Mouse (Mus musculus) kidney, postnatal 10 days (tissue): Measurements from ENCODE around the gene Nos1.

Source experiments
- DNase-seq: peaks from one replicate; pipeline ENCODE4 v3.0.0; 2021; ENCODE audit warnings: mixed read lengths

The Nos1 gene

DNA sequence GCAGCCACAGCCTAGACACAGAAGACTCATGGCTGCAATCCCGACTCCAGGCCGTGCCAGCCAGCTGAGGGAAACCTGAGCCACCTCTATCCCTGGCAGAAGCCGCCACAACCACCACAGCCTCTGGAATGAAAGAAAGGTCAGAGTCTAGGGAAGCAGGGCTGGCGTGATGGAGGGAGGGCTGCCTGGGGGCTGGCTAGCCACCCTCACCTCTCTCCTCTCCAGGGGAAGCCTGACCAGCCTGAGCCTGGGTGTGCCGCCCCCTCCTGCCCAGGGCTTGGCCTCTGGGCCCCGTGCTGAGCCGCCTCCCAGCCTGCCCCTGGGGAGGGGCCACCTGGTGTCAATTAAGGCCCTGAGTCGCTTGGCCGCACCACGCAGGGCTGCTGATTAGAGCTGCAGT, at the start of gene Nos1:
Gene Nos1 (plus strand): TSS at position 352 of the 400 bp plus-strand sequence.
- DNase-seq, result peak; percentile 34

DNA sequence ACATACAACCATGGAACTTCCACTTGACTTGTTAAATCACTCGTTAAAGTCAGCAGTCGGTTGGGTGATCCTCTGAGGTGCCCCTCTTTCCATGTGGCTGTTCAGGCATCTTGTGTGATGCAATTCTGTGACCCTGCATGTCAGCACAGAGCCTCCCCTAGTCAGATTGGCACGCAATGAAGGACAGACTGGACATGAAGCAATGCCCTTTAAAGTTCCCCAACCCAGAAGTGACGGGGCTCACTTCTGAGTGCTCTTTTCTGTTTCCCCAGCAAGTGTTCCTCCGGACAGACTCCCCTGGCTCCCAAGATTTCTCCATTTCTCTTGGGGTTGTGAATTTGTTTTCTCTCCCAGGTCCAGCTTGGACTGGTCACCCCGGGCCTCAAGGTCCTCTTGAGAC, 49.5 kb upstream of the Nos1 start:
- DNase-seq, result no peak

DNA sequence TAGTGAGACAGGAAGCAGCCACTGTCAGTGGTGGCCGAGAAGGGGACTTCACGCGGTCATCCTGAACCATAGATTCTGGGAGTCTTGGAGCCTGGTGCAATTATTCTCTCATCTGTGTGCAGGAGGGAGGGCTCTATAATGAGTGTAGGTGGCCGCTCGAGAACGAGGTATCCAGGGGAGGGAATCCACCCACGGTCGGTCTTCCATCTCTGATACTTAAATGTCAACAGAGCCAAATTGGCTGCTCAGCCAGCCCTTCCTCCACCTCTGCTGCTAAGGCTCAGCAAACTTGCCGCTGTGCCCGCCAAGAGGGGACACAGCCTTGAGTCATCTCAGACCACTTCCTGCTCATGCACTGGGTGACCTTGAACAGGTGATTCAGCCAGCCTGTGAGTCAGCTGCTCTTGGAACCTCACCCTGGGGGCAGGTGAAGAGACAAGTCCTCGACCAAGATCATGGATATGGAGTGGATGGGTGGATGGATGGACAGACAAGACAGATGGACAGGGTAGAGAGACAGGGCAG, 36.1 kb upstream of the Nos1 start:
- DNase-seq, result no peak

DNA sequence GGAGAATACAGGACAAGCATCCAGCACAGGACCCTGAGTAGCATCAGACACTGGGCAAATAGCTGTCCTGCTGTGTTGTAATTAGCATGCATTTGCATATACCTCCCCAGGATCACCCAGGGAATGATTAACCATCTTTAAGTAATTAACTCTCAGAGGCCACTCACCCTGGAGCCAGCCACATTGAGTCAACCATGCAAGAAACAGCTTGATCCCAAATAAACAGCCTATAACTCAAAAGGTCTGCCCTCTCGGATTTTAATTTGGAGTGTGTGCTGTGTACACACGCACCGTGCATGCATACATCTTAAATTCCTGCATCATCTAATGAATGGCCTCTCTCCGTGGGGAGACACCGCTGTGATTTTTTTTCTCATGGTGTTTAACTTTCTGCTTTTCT, 31.5 kb upstream of the Nos1 start:
- DNase-seq, result peak; percentile 27

DNA sequence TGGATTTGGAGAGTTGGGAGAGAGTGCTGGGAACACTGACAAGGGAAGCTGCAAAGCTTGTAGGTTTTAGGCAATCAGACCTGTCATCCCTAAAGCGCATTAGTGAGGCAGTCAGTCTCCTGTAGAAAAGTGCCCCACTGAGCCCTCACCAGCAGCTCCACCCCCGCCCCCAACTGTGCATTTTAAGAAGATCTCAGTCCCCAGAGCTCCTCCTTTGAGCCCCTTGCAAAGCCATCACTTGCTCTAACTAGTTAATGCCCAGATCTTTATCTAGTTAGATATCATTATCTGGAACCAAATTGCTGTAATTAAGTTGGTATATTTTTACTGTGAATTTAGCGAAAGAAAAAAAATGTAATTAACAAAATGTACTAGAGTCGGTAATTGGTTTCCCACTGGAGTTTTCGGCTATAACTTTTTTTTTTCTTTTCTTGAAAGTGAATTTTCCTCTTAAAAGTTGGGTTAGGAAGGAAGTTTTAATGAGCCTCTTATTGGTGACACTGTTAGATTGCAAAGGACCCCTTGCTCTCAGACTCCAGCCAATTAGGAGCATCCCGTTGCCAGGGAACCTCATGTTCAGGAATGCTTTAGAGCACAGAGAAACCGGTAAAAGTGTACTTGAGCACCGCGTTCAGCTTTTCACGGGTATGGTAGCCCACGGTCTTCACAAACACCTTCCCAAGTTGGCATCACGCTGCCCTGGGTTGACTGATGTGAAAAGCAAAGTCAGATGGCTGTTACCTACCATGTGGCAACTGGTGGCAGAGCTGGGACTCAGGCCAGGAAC, 22.9 kb upstream of the Nos1 start:
- DNase-seq, result no peak

DNA sequence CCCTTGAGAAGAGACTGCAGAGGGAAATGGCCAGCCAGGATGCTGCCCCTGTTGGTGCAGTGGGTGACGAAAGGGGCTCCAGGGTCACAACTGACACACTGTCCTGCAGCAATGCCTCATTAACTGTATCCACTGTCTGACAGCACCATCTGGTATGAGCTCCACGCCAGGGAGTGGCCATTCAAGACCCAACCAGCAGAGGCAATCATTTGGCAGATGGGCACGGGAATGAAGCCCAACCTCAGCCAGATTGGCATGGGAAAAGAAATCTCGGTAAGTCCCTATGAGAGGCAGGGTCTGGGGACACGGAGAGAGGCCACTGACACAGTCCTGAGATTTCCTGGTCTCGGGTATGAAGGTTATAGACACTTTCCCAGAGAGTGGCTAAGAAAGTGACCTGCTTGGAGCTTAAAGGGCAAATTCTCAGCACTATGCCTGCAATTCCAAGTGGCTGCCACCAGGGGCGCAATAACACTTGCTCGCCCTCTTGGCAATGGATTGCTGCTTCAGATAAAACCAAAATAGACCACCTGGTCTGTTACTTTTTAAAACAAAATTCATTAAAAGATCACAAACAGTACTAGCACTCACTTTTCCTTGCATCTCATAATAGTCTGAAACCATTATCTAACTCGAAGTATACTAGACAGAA, 19.5 kb upstream of the Nos1 start:
- no peak for DNase-seq

DNA sequence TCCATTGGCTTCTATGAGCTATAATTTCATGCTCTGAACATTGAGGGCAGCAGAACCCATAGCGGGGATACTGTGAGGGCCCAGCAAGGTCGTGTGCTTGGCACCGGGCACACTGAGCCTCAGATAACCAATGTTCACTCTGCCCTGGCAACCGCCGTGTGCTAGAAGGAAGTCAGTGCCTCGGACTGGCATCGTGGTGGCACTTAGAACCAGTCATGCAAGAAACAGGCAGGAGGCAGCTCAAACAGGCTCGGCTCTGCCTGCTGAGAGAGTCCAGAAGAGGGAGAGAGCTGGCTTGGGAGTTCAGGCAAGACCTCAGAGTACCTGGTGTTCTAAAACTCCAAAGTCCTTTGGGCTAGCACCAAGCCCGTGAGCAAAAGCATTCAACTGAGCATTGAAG, 16.3 kb upstream of the Nos1 start:
- peak; percentile 74 for DNase-seq

DNA sequence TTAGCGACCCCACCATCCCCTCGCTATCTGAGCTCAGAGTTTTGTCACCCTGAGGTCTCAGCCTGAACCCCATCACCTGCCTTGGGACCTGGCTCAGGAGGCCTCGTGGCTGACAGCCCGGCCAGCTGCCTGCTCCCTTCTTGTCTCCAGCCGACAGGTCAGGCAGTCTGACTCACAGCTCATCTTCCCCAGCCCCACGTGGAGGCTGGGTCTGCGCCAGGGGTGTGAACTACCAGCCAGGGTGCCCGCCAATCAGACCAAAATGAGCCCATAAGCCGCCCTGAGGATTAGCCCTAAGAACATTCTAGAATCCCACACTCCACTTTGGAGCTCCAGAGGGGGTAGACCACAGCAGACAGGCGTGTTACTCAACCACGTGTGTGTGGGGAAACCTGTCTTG, 1.7 kb upstream of the Nos1 start:
- DNase-seq, result no peak

DNA sequence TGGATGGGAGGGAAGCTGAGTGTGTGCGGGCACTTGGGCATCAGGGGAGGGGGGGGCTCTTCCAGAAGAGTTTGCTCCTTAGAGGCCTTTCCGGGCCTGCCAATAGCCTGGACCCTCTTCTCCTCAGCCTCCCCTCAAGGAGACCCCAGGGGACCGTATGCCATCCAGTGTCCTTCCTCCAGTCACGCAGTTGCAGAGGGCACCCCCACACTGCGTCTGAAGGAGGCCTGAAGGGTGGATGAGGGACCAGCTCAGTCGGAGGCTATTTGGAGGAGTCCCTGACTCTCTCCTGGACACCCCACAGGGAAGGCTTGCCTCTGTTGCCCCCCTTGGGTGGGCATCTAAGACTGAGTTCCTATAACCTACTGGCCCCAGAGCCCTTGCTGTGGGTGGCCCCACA, 346 bp downstream of the Nos1 start:
- no peak for DNase-seq

DNA sequence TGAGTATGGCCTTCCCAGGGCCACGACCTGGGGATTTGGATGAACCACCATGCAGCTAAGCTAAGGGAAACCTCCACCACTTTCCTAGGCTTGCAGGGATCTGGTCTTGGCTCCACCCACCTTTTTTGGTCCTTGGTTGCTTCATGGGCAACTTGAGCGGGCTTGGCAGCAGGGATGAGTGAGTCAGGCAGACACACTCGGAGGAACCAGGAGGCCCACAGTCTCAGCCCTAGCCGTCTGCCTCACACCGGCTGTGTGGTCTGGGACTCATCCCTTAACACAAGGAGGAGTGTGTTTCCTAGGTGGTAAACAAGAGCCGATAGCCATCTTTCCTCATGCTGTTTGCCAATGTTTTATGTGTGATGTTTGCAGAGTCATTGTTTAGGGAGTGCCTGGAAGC, 9.2 kb downstream of the Nos1 start:
- no peak for DNase-seq

DNA sequence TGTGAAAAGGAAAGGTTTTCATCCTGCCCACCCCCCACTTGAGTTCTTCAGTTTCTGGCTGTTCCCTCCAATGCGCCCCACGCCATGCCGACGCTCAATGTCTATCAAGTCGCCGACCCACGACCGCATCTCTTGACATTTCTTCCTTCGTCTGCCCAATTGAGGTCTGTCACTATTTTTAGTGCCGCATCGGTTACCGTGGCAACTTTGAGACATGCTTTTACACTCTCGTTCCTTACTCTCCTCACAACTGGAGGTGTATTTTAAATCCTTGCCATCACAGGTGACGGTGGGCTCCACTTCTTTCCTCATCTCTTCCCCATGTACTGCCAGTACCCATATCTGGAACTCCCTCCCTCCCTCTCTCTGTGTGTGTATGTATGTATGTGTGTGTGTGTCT, 11.0 kb downstream of the Nos1 start:
- DNase-seq, result no peak

DNA sequence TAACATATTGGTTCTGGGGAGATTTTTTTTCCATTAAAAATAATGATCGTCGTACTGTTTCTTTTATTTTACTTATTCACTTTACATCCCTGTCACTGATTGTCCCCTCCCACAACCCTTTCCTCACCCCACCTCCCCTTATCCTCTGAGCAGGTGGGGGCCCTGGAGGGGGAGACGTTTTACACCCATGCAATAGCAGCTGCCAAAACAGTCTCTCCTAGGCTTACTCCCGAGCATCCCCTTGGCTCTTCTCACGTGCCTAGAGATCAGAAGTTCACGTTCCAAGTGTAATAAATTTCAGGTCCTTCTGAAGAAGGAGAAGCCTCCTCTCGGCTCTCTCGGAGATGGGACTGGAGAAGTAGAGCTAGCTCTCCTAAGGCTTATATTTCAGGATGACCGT, 20.0 kb downstream of the Nos1 start:
- no peak for DNase-seq

DNA sequence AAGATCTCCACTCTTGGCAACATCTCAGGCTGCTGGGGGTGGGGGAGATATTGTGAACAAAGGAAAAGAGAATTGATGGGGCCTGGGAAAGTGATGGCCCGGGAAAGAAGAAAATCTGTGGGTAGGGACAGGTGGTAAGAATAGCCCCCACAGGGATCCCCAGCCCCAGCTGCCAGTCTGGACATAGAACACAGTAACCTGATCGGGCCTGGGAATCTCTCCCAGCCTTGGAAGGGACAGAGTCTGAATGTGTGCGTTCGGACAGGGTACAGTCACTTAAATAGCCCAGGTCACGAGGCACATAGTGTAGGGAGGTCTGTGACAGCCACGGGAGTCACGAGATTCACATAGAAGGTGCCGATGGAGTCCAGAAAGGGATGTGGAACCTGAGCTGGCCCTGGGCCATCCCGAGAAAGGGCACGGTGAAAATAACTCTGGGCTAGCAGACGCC, 21.3 kb downstream of the Nos1 start:
- DNase-seq, result no peak

DNA sequence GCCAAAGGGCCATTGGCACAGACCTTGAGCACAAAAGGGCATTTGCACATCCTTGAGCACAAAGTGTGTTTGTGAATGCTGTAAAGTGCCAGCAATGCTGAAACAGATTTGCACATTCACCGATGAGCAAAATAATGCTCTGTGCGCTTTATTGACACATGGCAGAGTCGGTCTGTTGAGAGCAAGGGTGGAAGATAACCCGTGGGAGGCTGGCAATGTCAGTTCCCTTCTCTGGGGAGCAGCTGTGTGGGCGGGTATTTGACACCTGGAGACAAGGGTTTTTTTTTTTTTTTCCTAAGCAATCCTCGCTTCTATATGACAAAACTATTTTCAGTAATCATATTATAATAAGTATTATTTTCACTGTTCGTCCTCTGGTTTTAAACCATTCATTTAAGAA, 22.7 kb downstream of the Nos1 start:
- DNase-seq, result no peak

DNA sequence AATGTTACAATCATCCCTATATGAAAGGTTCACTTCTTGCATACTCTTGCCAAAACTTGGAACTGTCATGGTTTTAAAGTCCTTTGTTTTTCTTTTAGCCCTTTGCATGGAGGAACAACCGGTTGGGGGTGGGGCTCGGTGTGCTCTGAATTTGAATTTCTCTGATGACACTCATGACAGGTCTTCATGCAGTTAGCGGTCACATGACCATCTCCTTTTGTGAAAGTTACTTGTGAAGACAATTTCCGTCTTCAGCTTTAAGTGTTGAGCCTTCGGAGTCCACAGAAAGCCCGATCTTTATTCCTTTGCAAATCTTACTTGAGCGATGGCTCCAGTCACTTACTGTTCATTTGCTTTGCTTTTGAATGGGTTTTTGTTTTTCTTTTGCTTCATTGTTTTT, 30.1 kb downstream of the Nos1 start:
- no peak for DNase-seq

DNA sequence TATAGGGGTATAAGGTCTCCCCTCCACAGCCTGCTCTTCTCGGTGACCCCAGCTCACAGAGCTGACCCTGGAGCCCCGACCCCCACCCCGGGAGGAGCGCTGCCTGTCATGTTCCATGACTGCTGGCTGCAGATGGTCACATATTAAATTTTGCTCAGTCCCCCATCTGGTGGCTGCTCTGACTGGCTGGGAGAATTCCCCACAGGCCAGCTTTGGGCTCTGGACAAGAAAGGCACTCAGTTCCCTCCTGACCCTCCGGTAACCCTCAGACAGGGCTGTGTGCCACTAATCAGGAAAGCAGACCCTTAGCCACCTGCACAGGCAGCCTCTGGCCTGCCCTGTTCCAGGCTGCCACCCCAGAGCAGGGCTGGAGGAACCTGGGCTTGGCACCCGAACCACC, 38.0 kb downstream of the Nos1 start:
- DNase-seq, result no peak

DNA sequence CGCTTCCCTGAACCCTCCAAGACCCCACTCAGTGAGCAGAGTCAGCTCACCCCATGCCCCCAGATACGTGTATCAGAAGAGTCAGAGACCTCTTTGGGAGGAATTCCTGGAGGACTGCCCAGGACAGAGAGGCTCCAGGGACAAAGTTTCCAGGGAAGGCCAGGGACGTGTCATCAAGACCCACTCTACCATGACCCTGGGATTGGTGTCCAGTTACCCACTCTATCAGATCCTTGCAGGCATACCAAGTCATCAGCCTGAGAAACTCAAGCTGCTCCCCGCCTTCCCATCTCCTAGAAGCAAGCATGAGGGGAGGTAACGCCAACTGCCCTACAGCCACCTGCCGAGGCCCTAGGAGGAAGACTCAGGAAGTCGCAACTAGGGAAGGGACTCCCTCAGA, 39.6 kb downstream of the Nos1 start:
- DNase-seq, result no peak

DNA sequence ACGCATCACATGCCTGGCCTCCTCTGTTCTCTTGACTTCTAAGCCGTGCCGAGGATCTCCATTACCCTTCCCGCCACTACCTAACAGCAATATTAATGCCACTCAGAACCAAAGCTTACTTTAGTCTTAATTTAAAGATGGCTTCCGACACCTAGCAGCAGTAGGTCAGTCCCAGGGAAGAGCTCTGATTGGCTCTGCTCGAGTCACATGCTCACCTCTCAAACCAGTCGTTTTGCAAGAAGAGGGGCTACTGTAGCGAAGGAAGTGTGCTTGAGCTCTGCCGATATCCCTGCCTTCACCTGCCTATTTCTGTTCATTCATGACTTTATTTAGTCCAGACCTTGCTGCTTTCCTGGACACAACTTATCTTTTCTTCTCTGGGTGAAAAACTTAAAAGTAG, 43.0 kb downstream of the Nos1 start:
- DNase-seq, result no peak

DNA sequence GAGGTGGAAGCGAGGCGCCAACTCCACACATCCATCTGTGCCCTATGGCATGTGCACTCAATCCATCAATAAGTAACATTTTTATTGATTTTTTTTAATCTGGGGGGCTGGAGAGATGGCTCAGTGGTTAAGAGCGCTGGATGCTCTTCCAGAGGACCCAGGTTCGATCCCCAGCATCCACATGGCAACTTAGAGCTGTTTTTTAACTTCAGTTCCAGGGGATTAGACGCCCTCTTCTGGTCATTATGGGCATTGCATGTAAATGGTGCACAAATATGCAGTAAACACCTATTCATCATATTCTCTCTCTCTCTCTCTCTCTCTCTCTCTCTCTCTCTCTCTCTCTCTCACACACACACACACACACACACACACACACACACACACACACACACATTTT, 43.7 kb downstream of the Nos1 start:
- DNase-seq, result no peak

DNA sequence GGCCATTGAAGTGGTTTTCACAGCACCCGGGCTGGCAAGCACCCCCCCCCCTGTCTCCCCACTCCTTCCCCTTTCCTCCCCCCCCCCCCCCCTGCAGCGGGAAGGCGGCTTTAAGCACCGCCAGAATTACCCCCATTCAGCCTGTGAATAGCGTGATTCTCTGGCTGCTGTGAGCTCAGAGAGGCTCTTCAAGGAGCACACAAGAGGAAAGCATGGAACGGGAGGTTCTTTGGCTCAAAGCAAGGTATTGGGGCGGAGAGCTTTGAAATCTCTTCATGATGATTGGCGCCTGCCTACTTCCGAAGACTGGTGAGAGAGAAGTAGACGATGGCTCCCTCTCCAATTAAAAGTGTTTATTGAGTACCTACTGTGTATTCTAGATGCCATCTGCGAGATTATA, 44.5 kb downstream of the Nos1 start:
- no peak for DNase-seq

DNA sequence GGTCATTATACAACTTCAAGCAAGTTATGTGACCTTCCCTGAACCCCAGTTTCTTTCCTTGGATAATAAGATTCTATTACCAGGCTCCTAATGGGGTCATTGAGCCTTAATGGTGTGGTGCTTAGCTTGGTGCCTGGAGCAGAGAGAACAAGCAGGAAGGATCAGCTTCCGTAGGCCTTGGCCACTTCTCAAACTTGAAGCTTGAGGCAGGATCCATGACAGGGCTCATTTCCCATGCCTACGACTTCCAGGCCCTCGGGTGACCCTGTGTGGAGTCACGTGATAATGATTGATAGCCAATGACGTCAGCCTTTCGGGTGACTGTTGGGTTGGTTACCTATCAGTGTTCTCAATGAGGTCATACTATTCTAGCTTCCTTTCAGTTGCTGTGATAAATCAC, 46.5 kb downstream of the Nos1 start:
- DNase-seq, result no peak

DNA sequence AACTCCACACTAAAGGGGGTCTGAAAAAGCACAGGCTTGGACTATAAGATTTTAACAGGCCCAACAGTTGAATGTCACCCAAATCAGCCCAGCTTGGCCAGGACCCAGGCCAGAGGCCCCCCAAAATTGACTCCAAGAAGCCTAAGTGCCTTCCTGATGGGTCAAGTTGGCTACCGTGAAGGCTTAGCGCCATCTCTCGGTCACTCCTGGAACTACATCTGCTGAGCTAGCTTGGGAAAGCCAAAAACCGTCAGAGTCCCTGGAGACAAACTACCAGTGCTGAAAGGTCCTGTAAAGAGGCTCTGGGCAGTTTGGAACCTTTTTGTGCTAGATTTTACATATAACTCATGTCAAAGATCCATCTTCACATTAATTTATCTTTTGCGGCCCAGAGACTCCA, 56.1 kb downstream of the Nos1 start:
- peak; percentile 79 for DNase-seq

DNA sequence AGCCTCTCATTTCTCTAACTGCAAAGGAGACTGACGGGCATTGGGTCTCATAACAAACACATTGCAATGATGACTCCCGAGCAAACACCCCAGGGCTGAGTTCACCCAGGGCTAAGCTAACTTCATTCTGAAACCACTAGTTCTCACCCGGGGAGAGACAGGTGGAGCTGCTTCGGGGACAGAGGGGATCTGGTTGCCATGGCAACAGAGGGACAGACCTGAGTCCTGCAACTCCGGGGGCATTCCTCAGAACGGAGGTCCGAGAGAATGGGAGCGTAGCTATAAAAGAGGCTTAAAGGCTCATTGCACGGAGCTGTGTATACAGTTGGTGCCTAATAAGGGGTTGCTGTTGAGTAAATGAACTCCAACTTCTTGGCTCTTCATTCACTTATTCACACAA, 56.9 kb downstream of the Nos1 start:
- no peak for DNase-seq

DNA sequence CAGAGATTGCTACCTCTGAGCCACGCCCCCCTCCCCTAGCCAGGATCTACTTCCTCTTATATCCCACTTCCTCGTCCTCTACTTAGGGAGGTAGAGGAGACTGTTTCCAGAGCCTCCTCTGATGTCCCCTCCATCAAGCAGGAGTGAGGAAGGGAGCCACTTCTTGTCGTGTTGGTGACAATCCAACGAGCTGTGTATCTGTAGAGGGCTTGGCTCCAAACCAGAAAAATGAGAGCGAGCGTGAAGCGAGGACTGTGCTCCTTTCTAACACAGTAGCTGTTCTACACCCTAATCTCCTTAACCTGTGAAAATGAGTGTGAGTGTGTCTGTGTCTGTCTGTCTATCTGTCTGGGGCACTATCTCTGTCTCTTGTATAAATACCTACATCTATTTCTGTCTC, 58.7 kb downstream of the Nos1 start:
- DNase-seq, result no peak

DNA sequence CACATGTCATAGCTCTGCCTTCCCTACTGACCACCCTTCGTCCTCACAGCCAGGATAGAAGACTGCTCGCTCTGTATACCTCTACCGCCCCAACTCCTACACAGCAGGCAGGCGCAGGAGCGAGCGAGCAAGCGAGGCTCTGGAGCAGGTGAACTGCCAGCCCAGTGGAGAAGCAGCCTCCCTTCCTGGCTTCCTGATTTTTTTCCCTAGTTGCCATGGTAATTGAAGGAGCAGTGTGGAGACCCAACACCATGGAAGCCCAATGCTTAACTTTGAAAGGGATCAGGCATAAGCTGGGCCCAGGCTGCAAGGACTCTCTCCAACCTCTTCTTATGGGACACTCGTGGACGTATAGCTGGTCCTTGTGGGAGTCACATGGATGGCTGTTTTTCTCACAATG, 59.4 kb downstream of the Nos1 start:
- DNase-seq, result no peak
